Mouse (Mus musculus): ENCODE results near the gene Pym1.

Pym1 gene

GRCm38 (mm10) chr10:128804271-128805091, 56.8 kb downstream of the Pym1 start, which contains the start of gene Tmem198b:
Gene Tmem198b, minus strand, starts transcription at chr10:128804370.
- DNase-seq (ENCODE audit: low read depth, low spot score), result peak; percentile 74

- peak; percentile 96 for DNase-seq (ENCODE audit: low read depth, low spot score)
These were observed 57.7 kb downstream of the Pym1 start for GRCm38 (mm10) chr10:128805092-128806000.

GRCm38 (mm10) chr10:128806086-128806485, 58.4 kb downstream of the Pym1 start:
- DNase-seq (ENCODE audit: low read depth, low spot score), result no peak

GRCm38 (mm10) chr10:128807018-128807417, 59.3 kb downstream of the Pym1 start:
- no peak for DNase-seq (ENCODE audit: low read depth, low spot score)

Measured in forelimb bud, embryonic 11.5 days (tissue).